Mouse (Mus musculus) olfactory bulb, adult 2 months (tissue): ENCODE data around the gene Htr7.

Experiments used
- CTCF ChIP-seq: fragments of 200-500 bp; IDR thresholded peaks from 2 replicates; pipeline ENCODE4 v1.5.1; 2012; ENCODE audit warnings: low read depth, mild to moderate bottlenecking, low read length, moderate library complexity; ENCODE audit not compliant: insufficient read depth
- POLR2A ChIP-seq: fragments of 200-500 bp; IDR thresholded peaks from 2 replicates; pipeline ENCODE4 v1.6.1; 2012; ENCODE audit warnings: mild to moderate bottlenecking, low read depth, low read length, moderate library complexity; ENCODE audit not compliant: insufficient read depth

DNA sequence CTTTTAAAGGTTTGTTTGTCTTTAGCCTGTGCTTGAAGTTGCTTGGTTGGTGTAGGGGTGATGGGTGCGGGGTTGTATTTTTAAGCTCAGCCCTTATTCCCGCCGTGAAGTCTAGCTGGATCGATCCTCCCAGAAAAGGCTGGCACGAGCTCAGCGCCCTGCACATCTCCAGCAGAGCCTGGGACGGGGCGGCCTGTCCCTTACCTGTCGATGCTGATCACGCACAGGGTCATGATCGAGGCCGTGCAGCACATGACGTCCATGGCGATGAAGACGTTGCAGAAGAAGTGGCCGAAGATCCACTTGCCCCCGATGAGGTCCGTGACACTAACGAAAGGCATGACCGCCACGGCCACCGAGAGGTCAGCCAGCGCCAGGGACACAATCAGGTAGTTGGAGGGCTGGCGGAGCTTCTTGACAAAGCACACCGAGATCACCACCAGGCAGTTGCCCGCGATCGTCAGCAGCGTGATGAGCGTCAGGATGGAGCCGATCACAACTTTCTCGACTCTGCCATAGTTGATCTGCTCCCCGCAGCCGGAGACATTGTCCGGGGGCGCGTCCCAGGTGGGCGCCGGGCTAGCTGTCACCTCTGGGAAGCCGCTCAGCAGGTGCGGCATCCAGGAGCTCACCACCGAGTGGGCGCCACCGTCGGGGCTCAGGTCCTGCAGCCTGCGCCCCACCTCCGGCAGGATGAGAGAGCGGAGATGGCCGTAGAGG lies 645 bp downstream of the Htr7 start:
- no peak for TF ChIP-seq POLR2A
- TF ChIP-seq CTCF = no peak
